Mouse (Mus musculus) liver, postnatal 0 days (tissue): ENCODE data around the gene Atp23. TPM values are rescaled to one million over a fixed set of nuclear protein-coding genes. Genes with fewer than 3 reads are reported as not detected.

Experiments
- ATAC-seq: fragments of 200-750 bp; cut with Nextera tagmentation; 2 replicates; pipeline ENCODE4 v1.8.0; 2017; ENCODE audit warnings: mild to moderate bottlenecking, moderate library complexity
- DNase-seq: peaks from one replicate; pipeline ENCODE4 v3.0.0-alpha.2; 2016
- H3K27ac ChIP-seq: fragments of 300-500 bp; sonication (generic); 2 replicates; pipeline ENCODE4 v1.5.1; 2014; ENCODE audit warnings: antibody characterized with exemption, moderate library complexity, mild to moderate bottlenecking, low read depth
- H3K27me3 ChIP-seq: fragments of 300-500 bp; sonication (generic); 2 replicates; pipeline ENCODE4 v1.6.1; 2014; ENCODE audit warnings: low read length, control low read depth, mixed read lengths; ENCODE audit not compliant: insufficient read depth
- H3K36me3 ChIP-seq: fragments of 300-500 bp; sonication (generic); replicated peaks from 2 replicates; pipeline ENCODE4 v1.6.1; 2014; ENCODE audit warnings: mild to moderate bottlenecking, control low read depth, low read length, moderate library complexity, mixed read lengths; ENCODE audit not compliant: insufficient read depth
- H3K4me1 ChIP-seq: fragments of 300-500 bp; sonication (generic); 2 replicates; pipeline ENCODE4 v1.6.1; 2014; ENCODE audit warnings: antibody characterized with exemption, mild to moderate bottlenecking, control low read depth; ENCODE audit not compliant: insufficient read depth
- H3K4me2 ChIP-seq: fragments of 300-500 bp; sonication (generic); 2 replicates; pipeline ENCODE4 v1.6.1; 2014; ENCODE audit warnings: low read depth, mild to moderate bottlenecking, low read length, moderate library complexity, mixed read lengths
- H3K4me3 ChIP-seq: fragments of 300-500 bp; sonication (generic); 2 replicates; pipeline ENCODE4 v1.5.1; 2014; ENCODE audit warnings: low read depth, low read length
- H3K9ac ChIP-seq: fragments of 300-500 bp; sonication (generic); replicated peaks from 2 replicates; pipeline ENCODE4 v1.6.1; 2014; ENCODE audit warnings: mild to moderate bottlenecking, moderate library complexity
- H3K9me3 ChIP-seq: fragments of 300-500 bp; sonication (generic); 2 replicates; pipeline ENCODE4 v1.6.1; 2016; ENCODE audit warnings: mild to moderate bottlenecking, control low read depth, low read length, mixed read lengths
- CTCF ChIP-seq: sonication (generic); IDR thresholded peaks from 2 replicates; pipeline ENCODE4 v1.5.1; 2016; ENCODE audit warnings: antibody characterized with exemption, low read depth
- EP300 ChIP-seq: IDR thresholded peaks from 2 replicates; pipeline ENCODE4 v1.6.1; 2016; ENCODE audit warnings: antibody characterized with exemption, low read depth, mild to moderate bottlenecking
- WGBS: fragments of 180-500 bp; shearing (Covaris S2); extraction: QIAGEN DNeasy Blood & Tissue Kit; methylation state at CpG from one replicate; pipeline ENCODE4 v1.1.7; 2014; ENCODE audit not compliant: insufficient replicate concordance; 5-methylcytosine and 5-hydroxymethylcytosine counted together
- polyA plus RNA-seq: library from polyadenylated mRNA; unstranded; fragments of >200 nt; fragmentation: Nextera tagmentation; extraction: Ambion mirVana; gene quantifications from 2 replicates; pipeline ENCODE4 v1.2.1, GENCODE M21; 2015

Atp23 gene
- polyA plus RNA-seq, 1 experiment from 2014 or later, result 5.8 TPM

- H3K4me1 ChIP-seq, result peaks cover 14% of the 10 kb centered on the region; the same call in 1 of the 2 replicates
- peak overlapping the region; percentile 90 for H3K27ac ChIP-seq
- ATAC-seq (no peak), DNase-seq (no peak)
- H3K36me3 ChIP-seq, result no peaks in the 10 kb centered on the region
- no peaks in the 10 kb centered on the region for H3K9me3 ChIP-seq
- WGBS, result 26% methylated on average over 12 of the region's 12 CpGs
- peak overlapping the region; percentile 72 for H3K4me2 ChIP-seq
- TF ChIP-seq CTCF, result no peak
- TF ChIP-seq EP300, result no peak
- H3K9ac ChIP-seq, result peak overlapping the region; percentile 56; the same call in 1 of the 2 replicates
- peak overlapping the region; percentile 44 for H3K4me3 ChIP-seq
- H3K27me3 ChIP-seq, result peaks cover 10% of the 10 kb centered on the region
These were observed 27.7 kb upstream of the Atp23 start for GRCm38 (mm10) chr10:126928819-126929206.

GRCm38 (mm10) chr10:126928011-126928818 lies 27.1 kb upstream of the Atp23 start:
- Histone ChIP-seq H3K9me3 (no peaks in the 10 kb centered on the region), H3K4me2 (peak overlapping the region; percentile 72), H3K36me3 (no peaks in the 10 kb centered on the region), H3K4me3 (peak overlapping the region; percentile 44), H3K27ac (peak overlapping the region; percentile 90), H3K27me3 (peaks cover 10% of the 10 kb centered on the region), H3K9ac (peak overlapping the region; percentile 56), H3K4me1 (peaks cover 14% of the 10 kb centered on the region; the same call in 1 of the 2 replicates)
- WGBS, result 2% methylated on average over 35 of the region's 39 CpGs
- DNase-seq (peak; percentile 73), ATAC-seq (peak; percentile 88)
- TF ChIP-seq EP300 (no peak), CTCF (peak; percentile 70)

- peak; percentile 39; the same call in 1 of the 2 replicates for ATAC-seq
- Histone ChIP-seq H3K36me3 (no peaks in the 10 kb centered on the region), H3K9ac (0 out of 2 replicates have a peak overlapping the region, but pooled peaks have one; percentile 9), H3K27me3 (peaks cover 10% of the 10 kb centered on the region), H3K4me2 (peak overlapping the region; percentile 72), H3K27ac (peak overlapping the region; percentile 90), H3K9me3 (no peaks in the 10 kb centered on the region), H3K4me1 (peaks cover 14% of the 10 kb centered on the region; the same call in 1 of the 2 replicates), H3K4me3 (no peak overlapping the region)
- DNase-seq, result peak; percentile 47
- TF ChIP-seq EP300, result no peak
- TF ChIP-seq CTCF, result no peak
- WGBS, result 40% methylated on average over 11 of the region's 11 CpGs
These were observed 26.2 kb upstream of the Atp23 start for GRCm38 (mm10) chr10:126927101-126927961.

- Histone ChIP-seq H3K4me3 (no peak overlapping the region), H3K4me2 (no peak overlapping the region), H3K9me3 (no peaks in the 10 kb centered on the region), H3K4me1 (peaks cover 14% of the 10 kb centered on the region; the same call in 1 of the 2 replicates), H3K27ac (no peak overlapping the region), H3K9ac (no peak overlapping the region), H3K36me3 (no peaks in the 10 kb centered on the region), H3K27me3 (peaks cover 10% of the 10 kb centered on the region)
- ATAC-seq (no peak), DNase-seq (no peak)
- TF ChIP-seq CTCF (no peak), EP300 (no peak)
These were observed 24.2 kb upstream of the Atp23 start for GRCm38 (mm10) chr10:126925391-126925790.

- ATAC-seq, result no peak
- Histone ChIP-seq H3K27me3 (peaks cover 10% of the 10 kb centered on the region), H3K4me1 (peaks cover 12% of the 10 kb centered on the region; the same call in 1 of the 2 replicates), H3K9ac (no peak overlapping the region), H3K36me3 (no peaks in the 10 kb centered on the region), H3K4me3 (no peak overlapping the region), H3K27ac (no peak overlapping the region), H3K4me2 (no peak overlapping the region), H3K9me3 (peaks cover 3% of the 10 kb centered on the region)
- no peak for TF ChIP-seq CTCF
- TF ChIP-seq EP300, result no peak
- 68% methylated on average over 3 of the region's 3 CpGs for WGBS
- DNase-seq, result no peak
These were observed 22.9 kb upstream of the Atp23 start for GRCm38 (mm10) chr10:126924087-126924486.

- H3K4me3 ChIP-seq, result no peak overlapping the region
- no peak overlapping the region for H3K9ac ChIP-seq
- no peak for ATAC-seq
- H3K27me3 ChIP-seq, result no peaks in the 10 kb centered on the region
- H3K36me3 ChIP-seq, result no peaks in the 10 kb centered on the region
- H3K4me1 ChIP-seq, result no peaks in the 10 kb centered on the region
- no peak for DNase-seq
- H3K9me3 ChIP-seq, result peaks cover 3% of the 10 kb centered on the region
- no peak overlapping the region for H3K27ac ChIP-seq
- H3K4me2 ChIP-seq, result no peak overlapping the region
- 95% methylated on average over 3 of the region's 3 CpGs for WGBS
- TF ChIP-seq EP300, result no peak
- peak; percentile 48 for TF ChIP-seq CTCF
These were observed 19.1 kb upstream of the Atp23 start for GRCm38 (mm10) chr10:126920220-126920619.
